Mouse (Mus musculus): ENCODE measurements around the gene Cpm. TPM values are rescaled to one million over a fixed set of nuclear protein-coding genes. Genes with fewer than 3 reads are reported as not detected.

The Cpm gene
- polyA plus RNA-seq, 1 experiment from 2014 or later: 5.4 TPM

GRCm38 (mm10) chr10:117639899-117640594, 10.7 kb downstream of the Cpm start:
- H3K27ac ChIP-seq (replicated peaks): no peak overlapping the region
- 64% methylated on average over 21 of the region's 21 CpGs for WGBS
- no peak for DNase-seq (ENCODE audit: low spot score)
- H3K27me3 ChIP-seq (ENCODE audit: low read depth, poor library complexity, severe bottlenecking): no peaks in the 10 kb centered on the region; the same call in 1 of the 2 replicates
- peaks cover 8% of the 10 kb centered on the region for H3K4me1 ChIP-seq
- no peaks in the 10 kb centered on the region for H3K9me3 ChIP-seq (replicated peaks)
- no peak overlapping the region for H3K4me3 ChIP-seq
- no peaks in the 10 kb centered on the region for H3K36me3 ChIP-seq

GRCm38 (mm10) chr10:117640595-117641078, 11.3 kb downstream of the Cpm start:
- Histone ChIP-seq H3K9me3 (replicated peaks) (no peaks in the 10 kb centered on the region), H3K4me3 (no peak overlapping the region), H3K4me1 (peaks cover 8% of the 10 kb centered on the region), H3K36me3 (no peaks in the 10 kb centered on the region), H3K27me3 (ENCODE audit: low read depth, poor library complexity, severe bottlenecking) (no peaks in the 10 kb centered on the region; the same call in 1 of the 2 replicates), H3K27ac (replicated peaks) (no peak overlapping the region)
- DNase-seq (ENCODE audit: low spot score): no peak
- 81% methylated on average over 7 of the region's 7 CpGs for WGBS

GRCm38 (mm10) chr10:117641400-117642200, 12.3 kb downstream of the Cpm start:
- no peaks in the 10 kb centered on the region; the same call in 1 of the 2 replicates for H3K27me3 ChIP-seq (ENCODE audit: low read depth, poor library complexity, severe bottlenecking)
- H3K9me3 ChIP-seq (replicated peaks): no peaks in the 10 kb centered on the region
- H3K4me3 ChIP-seq: no peak overlapping the region; the same call in 1 of the 2 replicates
- 48% methylated on average over 20 of the region's 20 CpGs for WGBS
- peak overlapping the region; percentile 63 for H3K27ac ChIP-seq (replicated peaks)
- no peaks in the 10 kb centered on the region for H3K36me3 ChIP-seq
- peak; percentile 33 for DNase-seq (ENCODE audit: low spot score)
- H3K4me1 ChIP-seq: peaks cover 8% of the 10 kb centered on the region

GRCm38 (mm10) chr10:117642201-117642450, 12.8 kb downstream of the Cpm start:
- H3K9me3 ChIP-seq (replicated peaks): no peaks in the 10 kb centered on the region
- 88% methylated on average over 9 of the region's 9 CpGs for WGBS
- no peak overlapping the region for H3K27ac ChIP-seq (replicated peaks)
- H3K27me3 ChIP-seq (ENCODE audit: low read depth, poor library complexity, severe bottlenecking): no peaks in the 10 kb centered on the region; the same call in 1 of the 2 replicates
- no peak for DNase-seq (ENCODE audit: low spot score)
- peaks cover 10% of the 10 kb centered on the region for H3K4me1 ChIP-seq
- no peaks in the 10 kb centered on the region for H3K36me3 ChIP-seq
- no peak overlapping the region for H3K4me3 ChIP-seq

GRCm38 (mm10) chr10:117642491-117643262, 13.4 kb downstream of the Cpm start:
- Histone ChIP-seq H3K9me3 (replicated peaks) (no peaks in the 10 kb centered on the region), H3K27me3 (ENCODE audit: low read depth, poor library complexity, severe bottlenecking) (no peaks in the 10 kb centered on the region; the same call in 1 of the 2 replicates), H3K27ac (replicated peaks) (no peak overlapping the region), H3K36me3 (no peaks in the 10 kb centered on the region), H3K4me1 (peaks cover 13% of the 10 kb centered on the region), H3K4me3 (no peak overlapping the region)
- WGBS: 92% methylated on average over 15 of the region's 15 CpGs
- no peak for DNase-seq (ENCODE audit: low spot score)

- WGBS: 80% methylated on average over 6 of the region's 6 CpGs
Measured at GRCm38 (mm10) chr10:117643302-117643701, 14.0 kb downstream of the Cpm start.

GRCm38 (mm10) chr10:117643711-117644428, 14.6 kb downstream of the Cpm start:
- WGBS: 93% methylated on average over 12 of the region's 12 CpGs
- no peaks in the 10 kb centered on the region for H3K36me3 ChIP-seq
- H3K4me3 ChIP-seq: no peak overlapping the region

More at GRCm38 (mm10) chr10:117643302-117643701, 14.0 kb downstream of the Cpm start:
- no peak for DNase-seq (ENCODE audit: low spot score)
- Histone ChIP-seq H3K27me3 (ENCODE audit: low read depth, poor library complexity, severe bottlenecking) (no peaks in the 10 kb centered on the region; the same call in 1 of the 2 replicates), H3K27ac (replicated peaks) (no peak overlapping the region), H3K4me3 (no peak overlapping the region), H3K9me3 (replicated peaks) (no peaks in the 10 kb centered on the region), H3K36me3 (no peaks in the 10 kb centered on the region), H3K4me1 (peaks cover 13% of the 10 kb centered on the region)

GRCm38 (mm10) chr10:117644429-117644748, 15.1 kb downstream of the Cpm start:
- no peaks in the 10 kb centered on the region; the same call in 1 of the 2 replicates for H3K27me3 ChIP-seq (ENCODE audit: low read depth, poor library complexity, severe bottlenecking)
- no peaks in the 10 kb centered on the region for H3K36me3 ChIP-seq
- no peak overlapping the region for H3K4me3 ChIP-seq
- peaks cover 13% of the 10 kb centered on the region for H3K4me1 ChIP-seq
- 93% methylated on average over 8 of the region's 8 CpGs for WGBS
- H3K27ac ChIP-seq (replicated peaks): no peak overlapping the region
- no peaks in the 10 kb centered on the region for H3K9me3 ChIP-seq (replicated peaks)
- no peak for DNase-seq (ENCODE audit: low spot score)

More at GRCm38 (mm10) chr10:117643711-117644428, 14.6 kb downstream of the Cpm start:
- no peak for DNase-seq (ENCODE audit: low spot score)
- Histone ChIP-seq H3K27me3 (ENCODE audit: low read depth, poor library complexity, severe bottlenecking) (no peaks in the 10 kb centered on the region; the same call in 1 of the 2 replicates), H3K27ac (replicated peaks) (no peak overlapping the region), H3K4me1 (peaks cover 13% of the 10 kb centered on the region), H3K9me3 (replicated peaks) (no peaks in the 10 kb centered on the region)

GRCm38 (mm10) chr10:117644828-117645227, 15.5 kb downstream of the Cpm start:
- peaks cover 13% of the 10 kb centered on the region for H3K4me1 ChIP-seq
- no peaks in the 10 kb centered on the region for H3K36me3 ChIP-seq
- no peak overlapping the region for H3K27ac ChIP-seq (replicated peaks)
- WGBS: 92% methylated on average over 11 of the region's 11 CpGs
- H3K9me3 ChIP-seq (replicated peaks): no peaks in the 10 kb centered on the region
- no peak overlapping the region for H3K4me3 ChIP-seq
- no peak for DNase-seq (ENCODE audit: low spot score)
- H3K27me3 ChIP-seq (ENCODE audit: low read depth, poor library complexity, severe bottlenecking): no peaks in the 10 kb centered on the region; the same call in 1 of the 2 replicates

- H3K27me3 ChIP-seq (ENCODE audit: low read depth, poor library complexity, severe bottlenecking): no peaks in the 10 kb centered on the region
- no peaks in the 10 kb centered on the region for H3K36me3 ChIP-seq
- DNase-seq (ENCODE audit: low spot score): no peak
- H3K4me1 ChIP-seq: peaks cover 13% of the 10 kb centered on the region
- WGBS: 90% methylated on average over 7 of the region's 7 CpGs
- H3K4me3 ChIP-seq: no peak overlapping the region
- H3K9me3 ChIP-seq (replicated peaks): no peaks in the 10 kb centered on the region
- no peak overlapping the region for H3K27ac ChIP-seq (replicated peaks)
Measured at GRCm38 (mm10) chr10:117645487-117645964, 16.2 kb downstream of the Cpm start.

GRCm38 (mm10) chr10:117646482-117647157, 17.3 kb downstream of the Cpm start:
- no peaks in the 10 kb centered on the region for H3K27me3 ChIP-seq (ENCODE audit: low read depth, poor library complexity, severe bottlenecking)
- H3K27ac ChIP-seq (replicated peaks): no peak overlapping the region
- H3K9me3 ChIP-seq (replicated peaks): no peaks in the 10 kb centered on the region
- peaks cover 10% of the 10 kb centered on the region for H3K4me1 ChIP-seq
- H3K4me3 ChIP-seq: no peak overlapping the region
- DNase-seq (ENCODE audit: low spot score): no peak
- H3K36me3 ChIP-seq: no peaks in the 10 kb centered on the region
- 91% methylated on average over 5 of the region's 5 CpGs for WGBS
